Mouse (Mus musculus): ENCODE measurements around the gene 1700037H04Rik.

DNA sequence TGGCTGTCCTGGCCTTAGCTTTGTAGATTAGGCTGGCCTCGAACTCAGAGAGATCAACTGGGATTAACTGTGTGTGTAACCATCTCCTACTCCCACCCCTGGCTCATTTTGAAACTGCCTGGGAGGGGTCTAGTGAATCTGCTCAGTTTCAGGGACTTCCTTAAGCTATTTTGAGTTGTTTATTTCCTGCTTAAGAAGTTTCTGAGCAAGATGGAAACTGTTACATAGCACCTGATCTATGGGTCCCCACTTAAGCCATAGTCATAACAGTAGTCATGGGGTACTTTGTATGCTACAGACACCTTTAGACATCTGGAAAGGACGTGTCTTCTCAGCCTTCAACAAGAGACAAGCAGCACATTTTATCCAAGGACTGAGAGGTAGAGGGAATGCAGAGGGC is 40.8 kb upstream of the 1700037H04Rik start:
- no peak for TF ChIP-seq EP300 (IDR thresholded peaks at IDR 0.05; ENCODE audit: low read depth)
- no peak for TF ChIP-seq CTCF (IDR thresholded peaks at IDR 0.05; ENCODE audit: low read depth)

Measured in liver, postnatal 0 days (tissue).